Mouse (Mus musculus) gonadal fat pad, adult 2 months (tissue): ENCODE measurements around the gene Sardh. TPM values are rescaled to one million over a fixed set of nuclear protein-coding genes. Genes with fewer than 3 reads are reported as not detected.

Experiments
- DNase-seq: peaks from one replicate; pipeline ENCODE4 v3.0.0-alpha.2; 2012; ENCODE audit warnings: low read depth
- polyA plus RNA-seq: library from polyadenylated mRNA; depleted of rRNA; stranded (reverse); fragments of >200 nt; gene quantifications from 2 replicates; pipeline ENCODE4 v1.2.3, GENCODE M21; 2012; rRNA removed

Gene Sardh
- polyA plus RNA-seq, 1 experiment = 27.3 TPM

- DNase-seq = no peak
These were observed 81.1 kb downstream of the Sardh start for GRCm38 (mm10) chr2:27166999-27167398.

- DNase-seq = no peak
These were observed 82.1 kb downstream of the Sardh start for GRCm38 (mm10) chr2:27166074-27166473.

- DNase-seq = no peak
These were observed 83.1 kb downstream of the Sardh start, which contains the start of gene Dbh for GRCm38 (mm10) chr2:27164796-27165590. Gene Dbh, plus strand, starts transcription at chr2:27165233.

GRCm38 (mm10) chr2:27163851-27164250, 84.3 kb downstream of the Sardh start:
- no peak for DNase-seq

- DNase-seq = no peak
These were observed 85.5 kb downstream of the Sardh start for GRCm38 (mm10) chr2:27162656-27163055.

- DNase-seq = no peak
These were observed 86.6 kb downstream of the Sardh start for GRCm38 (mm10) chr2:27161526-27161925.

GRCm38 (mm10) chr2:27156596-27156995, 91.5 kb downstream of the Sardh start:
- DNase-seq = no peak

- no peak for DNase-seq
These were observed 93.5 kb downstream of the Sardh start for GRCm38 (mm10) chr2:27154466-27155185.

- no peak for DNase-seq
These were observed 98.7 kb downstream of the Sardh start for GRCm38 (mm10) chr2:27149457-27149856.

- no peak for DNase-seq
These were observed 101.3 kb downstream of the Sardh start for GRCm38 (mm10) chr2:27146840-27147239.

GRCm38 (mm10) chr2:27144957-27145356, 103.2 kb downstream of the Sardh start:
- DNase-seq = no peak

GRCm38 (mm10) chr2:27141950-27142693, 106.0 kb downstream of the Sardh start, which contains the start of gene Fam163b:
Gene Fam163b, minus strand, starts transcription at chr2:27142491.
- DNase-seq = no peak

Other genes starting within 250 kb of the Sardh start
- gene Cacfd1, start 238.4 kb downstream of the Sardh start, polyA plus RNA-seq = 76.2 and 90.6 TPM in 2 replicates
- gene Slc2a6, start 220.3 kb downstream of the Sardh start, polyA plus RNA-seq = 2.3 and 3.6 TPM in 2 replicates
- gene Mymk, start 176.2 kb downstream of the Sardh start, polyA plus RNA-seq = 0.11 and 0.18 TPM in 2 replicates
- 8.1 and 12.6 TPM in 2 replicates for gene Adamtsl2, start 169.0 kb downstream of the Sardh start, polyA plus RNA-seq
- 0.06 and 0.11 TPM in 2 replicates for gene Fam163b, start 105.8 kb downstream of the Sardh start, polyA plus RNA-seq
- gene Dbh, start 83.1 kb downstream of the Sardh start, polyA plus RNA-seq = 0.36 and 0.49 TPM in 2 replicates
- 32.0 and 37.5 TPM in 2 replicates for gene Vav2, start 178.7 kb upstream of the Sardh start, polyA plus RNA-seq
- 12.4 and 15.2 TPM in 2 replicates for gene Brd3os, start 194.0 kb upstream of the Sardh start, polyA plus RNA-seq